Mouse (Mus musculus): ENCODE measurements around the gene Ino80d.

DNA sequence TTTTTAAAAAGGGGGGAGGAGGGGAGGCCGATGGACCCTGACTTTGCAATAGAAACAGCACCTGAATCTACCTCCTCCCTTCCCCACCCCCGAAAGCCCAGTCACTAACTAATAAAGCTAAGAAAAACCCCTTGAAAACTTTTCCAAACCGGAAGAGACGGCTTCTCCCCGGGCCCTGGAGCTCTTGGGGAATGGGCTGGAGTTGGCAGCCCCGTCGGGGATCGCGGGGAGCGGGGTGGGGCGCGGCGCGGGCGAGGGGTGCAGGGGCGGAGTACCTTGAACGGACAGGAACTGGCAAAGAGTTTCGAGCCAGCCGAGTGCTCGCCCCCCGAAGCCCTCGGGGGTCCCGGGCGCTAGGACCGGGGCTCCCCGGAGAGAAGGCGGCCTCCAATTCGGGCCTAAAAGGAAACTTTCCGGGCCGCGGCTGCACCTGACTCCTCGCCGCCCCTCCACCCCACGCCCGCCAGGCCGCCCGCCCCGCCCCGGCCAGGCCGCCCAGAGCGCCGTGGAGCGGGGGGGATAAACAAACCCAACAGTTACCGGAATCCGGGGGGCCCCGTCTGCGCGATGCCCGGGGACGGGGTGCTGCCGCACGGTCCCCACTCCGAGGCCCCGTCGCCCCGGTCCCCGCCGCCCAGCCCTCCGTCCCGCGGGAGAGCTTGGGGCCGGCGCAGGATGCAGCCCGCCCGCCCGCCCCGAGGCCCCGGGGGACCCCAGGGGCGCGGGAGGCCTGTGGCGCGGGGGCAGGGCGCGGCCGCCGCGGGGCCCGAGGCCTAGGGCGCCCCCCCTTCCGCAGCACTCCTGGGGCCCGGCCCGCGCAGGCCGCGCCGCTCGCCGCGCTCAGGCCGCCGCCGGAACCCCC is 962 bp downstream of the Ino80d start:
- TF ChIP-seq GATA1 (IDR thresholded peaks at IDR 0.05; ENCODE audit: low read length), result no peak
- TF ChIP-seq TAL1 (IDR thresholded peaks at IDR 0.05; ENCODE audit: low read length), result no peak

Measured in erythroblast, embryonic 14.5 days (primary cell).